1 mouse cellular context compared by ENCODE assay signal in genomic region chr11:120519738-120520137, GRCm38 (mm10).
TF ChIP-seq lines count a peak whose summit lies in the region.

No protein-coding gene starts in this region.

TF ChIP-seq in CH12.LX, 34 proteins besides CTCF, POLR2A, EP300 and RAD21 (continued from another document):
- no peak for TF ChIP-seq MYC (IDR thresholded peaks at IDR 0.05; ENCODE audit: low read depth, low read length)
- no peak for TF ChIP-seq GABPA (IDR thresholded peaks at IDR 0.05; ENCODE audit: insufficient replicate concordance, low read depth, low read length)
- no peak for TF ChIP-seq MAZ (IDR thresholded peaks at IDR 0.05; ENCODE audit: low read depth, low read length)
- no peak for TF ChIP-seq USF2 (conservative IDR thresholded peaks at IDR 0.05; ENCODE audit: low read depth, low read length)
- TF ChIP-seq CHD2 (IDR thresholded peaks at IDR 0.05; ENCODE audit: low read length): no peak
- no peak for TF ChIP-seq CHD1 (IDR thresholded peaks at IDR 0.05; ENCODE audit: low read depth, low read length)
- TF ChIP-seq ELF1 (IDR thresholded peaks at IDR 0.05; ENCODE audit: low read depth, low read length): peak; percentile 80
- TF ChIP-seq MAFK (IDR thresholded peaks at IDR 0.05; ENCODE audit: insufficient replicate concordance, low read length): no peak
- no peak; the same call in 1 of the 2 replicates for TF ChIP-seq IRF4 (IDR thresholded peaks at IDR 0.05; ENCODE audit: low read depth, low read length)
- TF ChIP-seq ZMIZ1 (IDR thresholded peaks at IDR 0.05; ENCODE audit: low read depth, low read length): no peak
- TF ChIP-seq SMC3 (IDR thresholded peaks at IDR 0.05; ENCODE audit: low read depth, low read length): no peak
